ENCODE assay signal across 26 mouse cellular contexts in genomic region chr6:121305571-121305970, GRCm38 (mm10). TPM values are rescaled to one million over a fixed set of nuclear protein-coding genes. Genes with fewer than 3 reads are reported as not detected.
DNase-seq lines count a peak whose midpoint lies in the region; ATAC-seq and TF ChIP-seq lines count a peak whose summit lies in the region.
"Had no signal": no experiment of that assay in that cellular context is flagged by ENCODE, and none has a peak within 500 bp of the region (broad histone marks: within the 10 kb centered on the region; RNA-seq: fewer than 3 reads in every experiment).

No protein-coding gene starts in this region.

- peak overlapping the region; percentile 84 for H3K9ac ChIP-seq in liver, adult 2 months (ENCODE audit: low read depth, low read length)
- no peak overlapping the region for H3K9ac ChIP-seq in liver, embryonic 12.5 days
- H3K9ac ChIP-seq: embryonic facial prominence, embryonic 13.5 days; forebrain, embryonic 12.5 days; forebrain, embryonic 15.5 days; hindbrain, embryonic 12.5 days; hindbrain, embryonic 15.5 days had no signal

- DNase-seq in adrenal gland, postnatal 10 days = peak; percentile 55
- DNase-seq in adrenal gland, postnatal 25 days = no peak
- peak; percentile 36 for DNase-seq in kidney, adult 11 months
- no peak for DNase-seq in kidney, adult 9 months
- peak; percentile 99 for DNase-seq in liver, adult 2 months (ENCODE audit: extremely low read depth, low read depth, low spot score)
- DNase-seq: adrenal gland, adult 2 months; cerebellum, adult 11-12 months; cerebellum, adult 8-10 months; cerebellum, postnatal 10 days; cerebellum, postnatal 36 days; embryo, embryonic 11 days; gastrocnemius, postnatal 25 days; heart, adult 2 months had no signal

- H3K36me3 ChIP-seq in liver, adult 2 months (ENCODE audit: control insufficient read depth, insufficient read depth, low read length) = no peaks in the 10 kb centered on the region
- H3K36me3 ChIP-seq in liver, embryonic 12.5 days = no peaks in the 10 kb centered on the region
- H3K36me3 ChIP-seq: embryonic facial prominence, embryonic 10.5 days; embryonic facial prominence, embryonic 13.5 days; forebrain, embryonic 12.5 days; forebrain, embryonic 15.5 days; hindbrain, embryonic 12.5 days; hindbrain, embryonic 15.5 days had no signal

- no peak overlapping the region for H3K4me2 ChIP-seq in liver, embryonic 12.5 days
- H3K4me2 ChIP-seq: embryonic facial prominence, embryonic 13.5 days; forebrain, embryonic 12.5 days; forebrain, embryonic 15.5 days; heart, embryonic 11.5 days; hindbrain, embryonic 12.5 days; hindbrain, embryonic 15.5 days had no signal

- no peak overlapping the region for H3K4me3 ChIP-seq in liver, adult 2 months (ENCODE audit: insufficient read depth, low read depth, low read length)
- H3K4me3 ChIP-seq in liver, embryonic 12.5 days = no peak overlapping the region
- H3K4me3 ChIP-seq: embryonic facial prominence, embryonic 10.5 days; embryonic facial prominence, embryonic 13.5 days; erythroblast, embryonic 14.5 days; forebrain, embryonic 12.5 days; forebrain, embryonic 15.5 days; heart, adult 2 months; hindbrain, embryonic 12.5 days; hindbrain, embryonic 15.5 days had no signal

- no peak for TF ChIP-seq CTCF in liver, adult 2 months (IDR thresholded peaks at IDR 0.05; ENCODE audit: low read depth, low read length)

- no peaks in the 10 kb centered on the region for H3K27me3 ChIP-seq in liver, adult 2 months (ENCODE audit: control insufficient read depth, insufficient read depth, low read length)
- H3K27me3 ChIP-seq in liver, embryonic 12.5 days (replicated peaks) = peaks cover 5% of the 10 kb centered on the region
- H3K27me3 ChIP-seq: embryonic facial prominence, embryonic 13.5 days; forebrain, embryonic 15.5 days; hindbrain, embryonic 12.5 days; hindbrain, embryonic 15.5 days had no signal

- no peak for TF ChIP-seq POLR2A in liver, adult 2 months (IDR thresholded peaks at IDR 0.05; ENCODE audit: extremely low read depth, insufficient read depth, low read length)

- ATAC-seq in liver, embryonic 12.5 days = no peak
- ATAC-seq: forebrain, embryonic 15.5 days had no signal

- no peaks in the 10 kb centered on the region for H3K9me3 ChIP-seq in liver, embryonic 12.5 days (replicated peaks)
- H3K9me3 ChIP-seq: embryonic facial prominence, embryonic 10.5 days; embryonic facial prominence, embryonic 13.5 days; forebrain, embryonic 12.5 days; forebrain, embryonic 15.5 days; hindbrain, embryonic 12.5 days; hindbrain, embryonic 15.5 days had no signal

- peak overlapping the region; percentile 100 for H3K27ac ChIP-seq in liver, adult 2 months (replicated peaks; ENCODE audit: insufficient read depth, low read depth, low read length)
- no peak overlapping the region for H3K27ac ChIP-seq in liver, embryonic 12.5 days
- H3K27ac ChIP-seq: embryonic facial prominence, embryonic 10.5 days; embryonic facial prominence, embryonic 13.5 days; forebrain, embryonic 12.5 days; forebrain, embryonic 15.5 days; heart, adult 2 months; hindbrain, embryonic 12.5 days; hindbrain, embryonic 15.5 days had no signal

- peaks cover 44% of the 10 kb centered on the region for H3K4me1 ChIP-seq in liver, adult 2 months (ENCODE audit: control insufficient read depth, insufficient read depth, low read length)
- no peaks in the 10 kb centered on the region for H3K4me1 ChIP-seq in liver, embryonic 12.5 days
- H3K4me1 ChIP-seq: forebrain, embryonic 12.5 days; forebrain, embryonic 15.5 days; hindbrain, embryonic 12.5 days; hindbrain, embryonic 15.5 days had no signal

- WGBS in liver, adult 2 months = 23% methylated on average over 3 of the region's 3 CpGs
- 75% methylated on average over 3 of the region's 3 CpGs for WGBS in liver, embryonic 12.5 days (ENCODE audit: insufficient replicate concordance)

- peaks cover 6% of the 10 kb centered on the region; the same call in 1 of the 2 replicates for H3K79me2 ChIP-seq in liver, adult 2 months (ENCODE audit: control insufficient read depth, insufficient read depth, low read length)

RNA-seq across cellular contexts. Expression of gene Slc6a13, which starts 5.5 kb away (rescaled TPM):
- total RNA-seq in adrenal gland, postnatal 10 days (2021) = 10 to 100 TPM; 11.4 to 27.6 TPM
- 1.4 and 2.3 TPM in 2 replicates for total RNA-seq in adrenal gland, postnatal 25 days (2021)
- total RNA-seq in liver, adult 2 months (2014; rRNA removed) = 159 and 178 TPM in 2 replicates
- 264 and 272 TPM in 2 replicates for polyA plus RNA-seq in liver, adult 2 months (2012; rRNA removed)
- 15.6 and 17.7 TPM in 2 replicates for polyA plus RNA-seq in liver, embryonic 12.5 days (2016; fragmentation: Nextera tagmentation; extraction: Ambion mirVana)

RNA-seq across cellular contexts. Expression of gene Slc6a12, which starts 37.3 kb away (rescaled TPM):
- 1 to 10 TPM; 4.0 to 7.0 TPM for total RNA-seq in adrenal gland, postnatal 10 days (2021)
- total RNA-seq in adrenal gland, postnatal 25 days (2021) = 0.36 and 1.1 TPM in 2 replicates
- 80.5 and 86.8 TPM in 2 replicates for total RNA-seq in liver, adult 2 months (2014; rRNA removed)
- polyA plus RNA-seq in liver, adult 2 months (2012; rRNA removed) = 150 and 172 TPM in 2 replicates
- polyA plus RNA-seq in liver, embryonic 12.5 days (2016; fragmentation: Nextera tagmentation; extraction: Ambion mirVana) = 0.87 and 0.94 TPM in 2 replicates
- total RNA-seq: heart, adult 2 months; hematopoietic stem cell, adult 5-6 weeks had no signal
- polyA plus RNA-seq: embryonic facial prominence, embryonic 13.5 days; erythroblast, embryonic 14.5 days; heart, embryonic 14.5 days; heart, postnatal 0 days; intestine, embryonic 14.5 days had no signal

RNA-seq across cellular contexts. Expression of gene Usp18, which starts 59.9 kb away (rescaled TPM):
- 1 to 10 TPM; 1.4 to 1.9 TPM for total RNA-seq in adrenal gland, postnatal 10 days (2021)
- total RNA-seq in adrenal gland, postnatal 25 days (2021) = 1.4 and 2.2 TPM in 2 replicates
- 16.8 and 25.5 TPM in 2 replicates for total RNA-seq in liver, adult 2 months (2014; rRNA removed)
- 9.7 and 27.8 TPM in 2 replicates for polyA plus RNA-seq in liver, adult 2 months (2012; rRNA removed)
- polyA plus RNA-seq in liver, embryonic 12.5 days (2016; fragmentation: Nextera tagmentation; extraction: Ambion mirVana) = 5.0 and 5.9 TPM in 2 replicates
- polyA plus RNA-seq: erythroblast, embryonic 14.5 days had no signal

Comparison
In these comparisons a context has a peak if more than half of its experiments do, and no peak if none do; other contexts are left out.
1. DNase-seq: peak in adrenal gland, postnatal 10 days (single experiment), kidney, adult 11 months (single experiment) and liver, adult 2 months (single experiment); none in adrenal gland, postnatal 25 days (single experiment) and kidney, adult 9 months (single experiment).
2. RNA of gene Slc6a12, which starts 37.3 kb away (total RNA-seq): 80.5 to 86.8 TPM in liver, adult 2 months; 4.0 to 7.0 TPM in adrenal gland, postnatal 10 days and 0.36 to 1.1 TPM in adrenal gland, postnatal 25 days; every median in the first group is over 10 times any median in the second.